Mouse (Mus musculus) bone marrow macrophage, adult 2 months (primary cell): ENCODE data around the gene Topbp1.

Source experiments
- CTCF ChIP-seq: IDR thresholded peaks from 2 replicates; pipeline ENCODE4 v1.5.1; 2012; ENCODE audit warnings: low read depth, mild to moderate bottlenecking, low read length, moderate library complexity
- POLR2A ChIP-seq: IDR thresholded peaks from 2 replicates; pipeline ENCODE4 v1.6.1; 2012; ENCODE audit warnings: mild to moderate bottlenecking, low read depth, low read length, borderline replicate concordance

DNA sequence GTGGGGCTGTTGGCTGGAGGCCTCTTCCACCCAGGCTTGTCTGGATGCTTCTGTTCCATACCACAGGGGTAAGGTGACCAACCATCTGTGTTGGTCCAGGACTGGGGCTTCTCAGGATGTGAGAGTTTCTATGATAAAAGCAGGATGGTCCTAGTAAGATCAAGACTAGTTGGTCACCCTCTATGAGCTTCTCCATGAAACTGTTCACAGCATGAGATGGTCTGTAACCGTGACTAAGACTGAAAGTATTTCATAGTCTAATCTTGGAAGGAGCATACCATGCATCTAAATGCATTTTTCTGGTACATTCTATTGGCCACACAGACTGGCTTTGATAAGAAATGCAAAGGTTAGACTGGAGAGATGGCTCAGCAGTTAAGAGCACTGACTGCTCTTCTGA is 78.6 kb downstream of the Topbp1 start:
- TF ChIP-seq CTCF (no peak), POLR2A (no peak)
